In the genomic region with DNA sequence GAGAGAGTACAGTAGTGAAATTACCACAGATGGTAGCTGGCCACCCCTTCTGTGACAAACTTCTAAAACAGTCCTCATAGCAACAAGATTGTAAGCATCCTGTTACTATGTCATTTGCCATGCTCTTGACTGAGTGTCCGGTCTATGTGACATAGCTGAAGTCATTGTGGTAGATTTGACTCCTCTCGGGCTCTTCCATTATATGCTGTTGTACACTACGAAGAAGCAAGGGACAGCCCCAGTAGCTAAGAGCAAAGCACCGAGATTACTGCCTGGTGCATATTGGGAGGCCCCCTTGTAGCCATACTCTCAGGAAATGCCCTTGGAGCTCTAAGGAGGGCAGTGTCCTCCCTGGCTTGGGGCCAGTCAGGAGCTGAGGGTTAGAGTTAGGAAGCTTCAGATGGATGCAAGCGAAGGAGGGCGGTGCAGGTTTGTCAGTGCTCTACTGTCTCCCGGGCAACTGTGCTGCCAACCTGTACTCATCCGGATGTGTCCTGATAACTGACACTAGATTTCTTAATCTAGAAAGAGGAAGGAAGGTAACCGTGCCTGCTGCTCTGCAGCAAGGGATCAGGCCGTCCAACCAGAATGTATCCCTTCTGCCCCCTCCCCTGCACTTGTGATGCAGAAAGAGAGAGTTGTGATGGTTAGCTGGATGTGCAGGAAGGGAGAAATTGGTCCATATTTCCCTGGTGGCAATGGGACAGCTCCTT, we compare ENCODE assay signal across 18 mouse cellular contexts. TPM values are rescaled to one million over a fixed set of nuclear protein-coding genes. Genes with fewer than 3 reads are reported as not detected.
DNase-seq lines count a peak whose midpoint lies in the region; ATAC-seq and TF ChIP-seq lines count a peak whose summit lies in the region.
"Had no signal": no experiment of that assay in that cellular context is flagged by ENCODE, and none has a peak within 500 bp of the region (broad histone marks: within the 10 kb centered on the region; RNA-seq: fewer than 3 reads in every experiment).

No protein-coding gene starts in this region.

- no peak overlapping the region for H3K4me2 ChIP-seq in forebrain, embryonic 13.5 days
- H3K4me2 ChIP-seq in forebrain, postnatal 0 days (ENCODE audit: low read depth), result no peak overlapping the region
- H3K4me2 ChIP-seq in midbrain, embryonic 15.5 days, result no peak overlapping the region
- no peak overlapping the region for H3K4me2 ChIP-seq in midbrain, embryonic 16.5 days (ENCODE audit: low read length)
- no peak overlapping the region for H3K4me2 ChIP-seq in liver, embryonic 16.5 days (ENCODE audit: low read depth, low read length)
- H3K4me2 ChIP-seq: heart, embryonic 13.5 days had no signal

- H3K9ac ChIP-seq in forebrain, embryonic 13.5 days, result no peak overlapping the region
- H3K9ac ChIP-seq in forebrain, postnatal 0 days, result no peak overlapping the region
- no peak overlapping the region for H3K9ac ChIP-seq in midbrain, embryonic 15.5 days
- no peak overlapping the region for H3K9ac ChIP-seq in midbrain, embryonic 16.5 days (ENCODE audit: low read depth, low read length)
- H3K9ac ChIP-seq in liver, embryonic 16.5 days (ENCODE audit: low read depth, low read length), result no peak overlapping the region
- H3K9ac ChIP-seq: heart, embryonic 13.5 days; liver, embryonic 14.5 days had no signal

- 90% methylated on average over 10 of the region's 10 CpGs for WGBS in forebrain, embryonic 13.5 days
- 83% methylated on average over 10 of the region's 10 CpGs for WGBS in forebrain, postnatal 0 days
- WGBS in midbrain, embryonic 15.5 days, result 79% methylated on average over 10 of the region's 10 CpGs
- WGBS in midbrain, embryonic 16.5 days, result 82% methylated on average over 10 of the region's 10 CpGs
- WGBS in liver, embryonic 16.5 days (ENCODE audit: insufficient replicate concordance), result 45% methylated on average over 10 of the region's 10 CpGs

- no peak for DNase-seq in forebrain, postnatal 0 days
- no peak for DNase-seq in urinary bladder, adult 18-20 months (ENCODE audit: low spot score in 2 of 2)
- DNase-seq in urinary bladder, postnatal 25 days (ENCODE audit: low spot score), result no peak
- DNase-seq: adrenal gland, postnatal 14 days; cerebellum, adult 2 months; heart, postnatal 4 days; layer of hippocampus, postnatal 36 days; lung, postnatal 14 days; retina, postnatal 1 day; thymus, postnatal 25 days had no signal

- no peak overlapping the region for H3K4me3 ChIP-seq in forebrain, embryonic 13.5 days
- H3K4me3 ChIP-seq in forebrain, postnatal 0 days (ENCODE audit: low read depth, low read length), result no peak overlapping the region
- no peak overlapping the region for H3K4me3 ChIP-seq in midbrain, embryonic 15.5 days
- H3K4me3 ChIP-seq in midbrain, embryonic 16.5 days (ENCODE audit: low read depth, low read length), result no peak overlapping the region
- no peak overlapping the region for H3K4me3 ChIP-seq in liver, embryonic 16.5 days (ENCODE audit: low read depth, low read length)
- H3K4me3 ChIP-seq: heart, embryonic 13.5 days had no signal

- H3K9me3 ChIP-seq in forebrain, embryonic 13.5 days (replicated peaks), result no peaks in the 10 kb centered on the region
- no peaks in the 10 kb centered on the region for H3K9me3 ChIP-seq in forebrain, postnatal 0 days (ENCODE audit: low read length)
- H3K9me3 ChIP-seq in midbrain, embryonic 15.5 days, result no peaks in the 10 kb centered on the region
- no peaks in the 10 kb centered on the region for H3K9me3 ChIP-seq in midbrain, embryonic 16.5 days (replicated peaks; ENCODE audit: control insufficient read depth, low read length, poor library complexity, severe bottlenecking)
- no peaks in the 10 kb centered on the region for H3K9me3 ChIP-seq in liver, embryonic 16.5 days (replicated peaks; ENCODE audit: control insufficient read depth, low read length)
- H3K9me3 ChIP-seq: heart, embryonic 13.5 days had no signal

- peaks cover 18% of the 10 kb centered on the region; the same call in 1 of the 2 replicates for H3K36me3 ChIP-seq in forebrain, embryonic 13.5 days (ENCODE audit: poor library complexity, severe bottlenecking)
- H3K36me3 ChIP-seq in forebrain, postnatal 0 days (ENCODE audit: insufficient read depth), result peaks cover 15% of the 10 kb centered on the region
- H3K36me3 ChIP-seq in midbrain, embryonic 15.5 days (replicated peaks), result no peaks in the 10 kb centered on the region
- no peaks in the 10 kb centered on the region for H3K36me3 ChIP-seq in midbrain, embryonic 16.5 days (ENCODE audit: control insufficient read depth, insufficient read depth, low read length)
- H3K36me3 ChIP-seq in liver, embryonic 16.5 days (ENCODE audit: control insufficient read depth, insufficient read depth), result no peaks in the 10 kb centered on the region

- H3K4me1 ChIP-seq in forebrain, embryonic 13.5 days, result peaks cover 29% of the 10 kb centered on the region
- H3K4me1 ChIP-seq in forebrain, postnatal 0 days (ENCODE audit: insufficient read depth), result no peaks in the 10 kb centered on the region
- H3K4me1 ChIP-seq in midbrain, embryonic 15.5 days, result peaks cover 24% of the 10 kb centered on the region
- peaks cover 18% of the 10 kb centered on the region for H3K4me1 ChIP-seq in midbrain, embryonic 16.5 days (ENCODE audit: control insufficient read depth, insufficient read depth, low read length)
- peaks cover 3% of the 10 kb centered on the region for H3K4me1 ChIP-seq in liver, embryonic 16.5 days (ENCODE audit: control insufficient read depth, low read depth, low read length)

- 0 out of 2 replicates have a peak overlapping the region, but pooled peaks have one; percentile 3 for H3K27ac ChIP-seq in forebrain, embryonic 13.5 days
- H3K27ac ChIP-seq in forebrain, postnatal 0 days (ENCODE audit: low read depth, low read length), result no peak overlapping the region
- H3K27ac ChIP-seq in midbrain, embryonic 15.5 days, result peak overlapping the region; percentile 7
- H3K27ac ChIP-seq in midbrain, embryonic 16.5 days (ENCODE audit: low read length), result no peak overlapping the region
- 0 out of 2 replicates have a peak overlapping the region, but pooled peaks have one; percentile 40 for H3K27ac ChIP-seq in liver, embryonic 16.5 days (ENCODE audit: low read length)
- H3K27ac ChIP-seq: heart, embryonic 13.5 days; liver, embryonic 14.5 days had no signal

- TF ChIP-seq CTCF in forebrain, postnatal 0 days (IDR thresholded peaks at IDR 0.05; ENCODE audit: low read depth), result no peak

- ATAC-seq in forebrain, embryonic 13.5 days, result no peak
- ATAC-seq in forebrain, postnatal 0 days, result no peak; the same call in 1 of the 2 replicates
- ATAC-seq in midbrain, embryonic 15.5 days (replicated peaks), result no peak
- ATAC-seq in midbrain, embryonic 16.5 days, result no peak
- ATAC-seq in liver, embryonic 16.5 days (ENCODE audit: low read depth), result no peak
- ATAC-seq: activated CD4-positive, CD25-positive, alpha-beta regulatory T cell, adult 4 months; Patski had no signal

- H3K27me3 ChIP-seq in forebrain, embryonic 13.5 days, result no peaks in the 10 kb centered on the region
- H3K27me3 ChIP-seq in forebrain, postnatal 0 days (ENCODE audit: insufficient read depth, low read length), result no peaks in the 10 kb centered on the region
- no peaks in the 10 kb centered on the region for H3K27me3 ChIP-seq in midbrain, embryonic 15.5 days (replicated peaks)
- H3K27me3 ChIP-seq in midbrain, embryonic 16.5 days (ENCODE audit: control insufficient read depth, insufficient read depth, low read depth, low read length), result no peaks in the 10 kb centered on the region
- no peaks in the 10 kb centered on the region for H3K27me3 ChIP-seq in liver, embryonic 16.5 days (ENCODE audit: control insufficient read depth, insufficient read depth, low read depth, low read length)
- H3K27me3 ChIP-seq: heart, embryonic 13.5 days; Patski had no signal

RNA-seq across cellular contexts. Expression of gene Ctnnbl1, which starts 55.8 kb away (rescaled TPM):
- 96.6 and 97.1 TPM in 2 replicates for polyA plus RNA-seq in forebrain, embryonic 13.5 days (2015; fragmentation: Nextera tagmentation; extraction: Ambion mirVana)
- total RNA-seq in forebrain, postnatal 0 days (2014; rRNA removed), result 43.8 and 49.9 TPM in 2 replicates
- polyA plus RNA-seq in forebrain, postnatal 0 days (2015; fragmentation: Nextera tagmentation; extraction: Ambion mirVana), result 48.2 and 49.5 TPM in 2 replicates
- 68.0 and 68.2 TPM in 2 replicates for polyA plus RNA-seq in midbrain, embryonic 15.5 days (2015; fragmentation: Nextera tagmentation; extraction: Ambion mirVana)
- 62.7 and 63.6 TPM in 2 replicates for polyA plus RNA-seq in midbrain, embryonic 16.5 days (2015; fragmentation: Nextera tagmentation; extraction: Ambion mirVana)
- polyA plus RNA-seq in liver, embryonic 16.5 days (2015; fragmentation: Nextera tagmentation; extraction: Ambion mirVana), result 19.4 and 19.8 TPM in 2 replicates

Comparison
In these comparisons a context has a peak if more than half of its experiments do, and no peak if none do; other contexts are left out.
1. H3K27ac ChIP-seq: peak in forebrain, embryonic 13.5 days (single experiment), midbrain, embryonic 15.5 days (single experiment) and liver, embryonic 16.5 days (single experiment); none in forebrain, postnatal 0 days (single experiment) and midbrain, embryonic 16.5 days (single experiment).